Mouse (Mus musculus) neural tube, embryonic 12.5 days (tissue): ENCODE results near the gene Brinp3. TPM values are rescaled to one million over a fixed set of nuclear protein-coding genes. Genes with fewer than 3 reads are reported as not detected.

Source experiments
- ATAC-seq: fragments of 200-750 bp; cut with Nextera tagmentation; 2 replicates; pipeline ENCODE4 v1.8.0; 2017; ENCODE audit warnings: low read depth, mild to moderate bottlenecking, moderate TSS enrichment, moderate library complexity; ENCODE audit not compliant: low FRiP score
- H3K27ac ChIP-seq: fragments of 300-500 bp; sonication (generic); 2 replicates; pipeline ENCODE4 v1.5.1; 2016
- H3K27me3 ChIP-seq: fragments of 300-500 bp; sonication (generic); replicated peaks from 2 replicates; pipeline ENCODE4 v1.6.1; 2016; ENCODE audit warnings: mild to moderate bottlenecking
- H3K36me3 ChIP-seq: fragments of 300-500 bp; sonication (generic); 2 replicates; pipeline ENCODE4 v1.6.1; 2016; ENCODE audit warnings: mild to moderate bottlenecking
- H3K4me1 ChIP-seq: fragments of 300-500 bp; sonication (generic); 2 replicates; pipeline ENCODE4 v1.6.1; 2016
- H3K4me2 ChIP-seq: fragments of 300-500 bp; sonication (generic); replicated peaks from 2 replicates; pipeline ENCODE4 v1.6.1; 2016; ENCODE audit warnings: mild to moderate bottlenecking
- H3K4me3 ChIP-seq: fragments of 300-500 bp; sonication (generic); 2 replicates; pipeline ENCODE4 v1.5.1; 2016
- H3K9ac ChIP-seq: fragments of 300-500 bp; sonication (generic); 2 replicates; pipeline ENCODE4 v1.6.1; 2016; ENCODE audit warnings: mild to moderate bottlenecking
- H3K9me3 ChIP-seq: fragments of 300-500 bp; sonication (generic); 2 replicates; pipeline ENCODE4 v1.6.1; 2016; ENCODE audit warnings: mild to moderate bottlenecking
- WGBS: fragments of 180-500 bp; shearing (Covaris S2); methylation state at CpG from one replicate; pipeline ENCODE4 v1.1.7; 2016; 5-methylcytosine and 5-hydroxymethylcytosine counted together
- polyA plus RNA-seq: library from polyadenylated mRNA; unstranded; fragments of >200 nt; fragmentation: Nextera tagmentation; extraction: Ambion mirVana; gene quantifications from 2 replicates; pipeline ENCODE4 v1.2.1, GENCODE M21; 2016

The Brinp3 gene
- polyA plus RNA-seq, 1 experiment from 2014 or later = 4.5 TPM

DNA sequence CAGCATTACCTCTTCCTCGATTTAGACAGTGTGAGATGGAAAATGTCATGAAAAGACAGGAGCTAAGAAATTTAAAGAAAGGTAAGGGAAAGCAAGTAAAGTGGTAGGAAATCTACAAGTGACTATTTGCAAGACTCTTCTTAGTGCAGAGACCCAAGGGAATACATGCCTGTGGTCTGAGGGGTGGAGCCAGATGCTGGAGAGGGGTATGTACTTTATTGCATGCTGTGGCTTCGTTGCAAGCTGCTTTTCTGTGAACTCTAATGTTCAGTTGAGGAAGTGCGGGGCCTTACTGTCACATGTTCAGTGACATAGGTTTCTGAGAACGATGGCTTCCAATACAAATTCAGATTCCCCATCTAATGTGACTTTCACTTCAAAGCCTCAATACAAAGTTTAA lies 313.2 kb downstream of the Brinp3 start:
- ATAC-seq = no peak
- H3K27me3 ChIP-seq = no peaks in the 10 kb centered on the region
- H3K27ac ChIP-seq = no peak overlapping the region
- no peaks in the 10 kb centered on the region for H3K36me3 ChIP-seq
- H3K4me2 ChIP-seq = no peak overlapping the region
- H3K4me1 ChIP-seq = no peaks in the 10 kb centered on the region
- 80% methylated on average over 4 of the region's 4 CpGs for WGBS
- no peaks in the 10 kb centered on the region for H3K9me3 ChIP-seq
- H3K4me3 ChIP-seq = no peak overlapping the region
- no peak overlapping the region for H3K9ac ChIP-seq

DNA sequence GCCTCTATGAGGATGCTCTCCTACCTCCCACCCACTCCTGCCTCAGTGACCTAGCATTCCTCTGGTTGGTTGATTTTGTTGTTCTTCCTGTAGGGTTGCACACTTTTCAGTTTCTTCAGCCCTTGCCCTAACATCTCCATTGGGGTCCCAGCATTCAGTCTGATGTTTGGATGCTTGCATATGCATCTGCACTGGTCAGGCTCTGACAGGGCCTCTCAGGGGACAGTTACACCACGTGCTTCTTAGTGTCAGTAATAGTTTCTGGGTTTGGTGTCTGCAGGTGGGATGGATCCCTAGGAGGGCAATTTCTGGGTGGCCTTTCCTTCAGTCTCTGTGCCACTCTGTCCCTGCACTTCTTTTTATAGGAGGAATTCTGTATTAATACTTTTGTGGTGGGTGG lies 339.3 kb downstream of the Brinp3 start:
- Histone ChIP-seq H3K4me2 (no peak overlapping the region), H3K27ac (no peak overlapping the region), H3K4me1 (no peaks in the 10 kb centered on the region), H3K9me3 (no peaks in the 10 kb centered on the region), H3K4me3 (no peak overlapping the region), H3K36me3 (no peaks in the 10 kb centered on the region), H3K27me3 (no peaks in the 10 kb centered on the region), H3K9ac (no peak overlapping the region)
- 17% methylated on average over 1 of the region's 1 CpGs for WGBS
- ATAC-seq = no peak

DNA sequence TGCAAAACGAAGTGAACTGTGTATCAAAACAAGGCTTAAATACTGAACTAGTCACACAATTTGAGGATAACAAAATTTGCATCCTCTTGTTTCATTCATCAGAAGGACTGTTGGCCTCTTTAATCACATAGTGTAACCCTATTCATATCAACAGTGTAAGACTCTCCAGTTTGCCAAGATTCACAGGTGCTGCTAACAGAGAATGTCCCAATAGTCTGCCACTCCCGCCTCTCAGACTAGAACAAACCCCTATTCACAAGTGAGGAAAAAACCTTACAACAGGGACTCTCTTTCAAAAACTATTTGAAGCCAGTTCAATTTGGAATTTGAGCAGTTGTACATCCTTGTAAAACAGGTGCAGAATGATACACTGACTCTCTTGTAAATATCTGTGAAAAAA lies 349.5 kb downstream of the Brinp3 start:
- H3K4me1 ChIP-seq = no peaks in the 10 kb centered on the region
- H3K9ac ChIP-seq = no peak overlapping the region
- no peaks in the 10 kb centered on the region for H3K9me3 ChIP-seq
- no peak overlapping the region for H3K27ac ChIP-seq
- no peaks in the 10 kb centered on the region for H3K27me3 ChIP-seq
- H3K4me2 ChIP-seq = no peak overlapping the region
- no peaks in the 10 kb centered on the region for H3K36me3 ChIP-seq
- ATAC-seq = no peak
- no peak overlapping the region for H3K4me3 ChIP-seq
- 76% methylated on average over 2 of the region's 2 CpGs for WGBS

DNA sequence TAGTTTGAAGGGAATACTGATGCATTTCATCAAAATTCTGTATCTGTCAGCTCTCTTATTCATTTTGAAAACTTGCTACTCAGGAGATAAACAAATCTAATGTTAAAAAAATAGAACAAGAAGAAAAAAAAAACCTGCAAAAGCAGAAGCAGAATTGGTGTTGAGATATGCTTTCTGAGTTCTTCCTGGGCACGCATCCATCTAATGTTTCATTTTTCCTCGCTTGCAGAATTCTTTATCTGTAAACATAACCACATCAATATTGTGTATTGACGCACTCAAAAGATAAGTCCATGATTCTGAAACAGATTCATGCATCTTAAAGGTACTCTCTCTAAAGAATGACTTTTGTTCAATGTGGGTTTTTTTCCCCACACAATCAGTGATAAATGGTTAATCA lies 354.3 kb downstream of the Brinp3 start:
- Histone ChIP-seq H3K27ac (no peak overlapping the region), H3K9me3 (no peaks in the 10 kb centered on the region)
- WGBS = 89% methylated on average over 3 of the region's 3 CpGs

DNA sequence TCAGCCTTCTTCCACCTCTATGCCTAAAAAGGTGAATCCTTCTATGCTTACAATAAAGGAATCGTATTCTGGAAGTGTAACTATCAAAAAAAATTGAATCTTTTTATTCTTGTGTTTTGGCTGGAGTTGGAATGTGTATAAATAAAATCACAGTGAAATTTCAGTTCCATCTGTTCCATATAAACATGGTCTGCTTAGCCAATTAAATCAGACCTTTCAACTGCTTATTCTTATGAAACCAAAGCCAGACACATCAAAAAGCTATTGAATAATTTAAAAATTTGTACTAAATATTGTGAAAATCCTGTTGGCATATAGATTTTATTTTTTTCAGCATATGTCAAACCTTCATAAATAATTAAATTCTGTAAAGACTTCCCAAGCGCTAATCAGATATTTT lies 355.6 kb downstream of the Brinp3 start:
- H3K4me1 ChIP-seq = no peaks in the 10 kb centered on the region
- H3K4me3 ChIP-seq = no peak overlapping the region
- WGBS = 74% methylated on average over 2 of the region's 2 CpGs
- H3K27ac ChIP-seq = no peak overlapping the region
- no peaks in the 10 kb centered on the region for H3K9me3 ChIP-seq
- H3K9ac ChIP-seq = no peak overlapping the region
- no peaks in the 10 kb centered on the region for H3K36me3 ChIP-seq
- no peak overlapping the region for H3K4me2 ChIP-seq
- H3K27me3 ChIP-seq = no peaks in the 10 kb centered on the region
- ATAC-seq = no peak

More for the DNA sequence above, 354.3 kb downstream of the Brinp3 start:
- Histone ChIP-seq H3K4me1 (no peaks in the 10 kb centered on the region), H3K4me3 (no peak overlapping the region), H3K9ac (no peak overlapping the region), H3K36me3 (no peaks in the 10 kb centered on the region), H3K4me2 (no peak overlapping the region), H3K27me3 (no peaks in the 10 kb centered on the region)
- no peak for ATAC-seq

DNA sequence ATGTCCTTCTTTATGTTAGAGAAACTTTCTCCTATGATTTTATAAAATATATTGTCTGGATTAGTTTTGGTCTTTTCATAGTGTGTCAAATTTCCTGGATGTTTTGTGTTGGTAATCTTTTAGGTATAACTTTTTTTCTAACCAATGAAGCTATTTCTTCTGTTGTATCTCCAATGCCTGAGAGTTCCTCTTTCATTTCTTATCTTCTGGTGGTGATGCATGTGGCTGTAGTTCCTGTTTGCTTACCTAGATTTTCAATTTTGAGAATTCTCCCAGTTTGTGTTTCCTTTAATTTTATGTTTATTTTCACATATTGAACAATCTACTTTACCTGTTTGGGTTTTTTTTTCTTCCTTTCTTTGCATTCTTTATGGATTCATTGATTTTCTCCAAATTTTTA lies 404.1 kb downstream of the Brinp3 start:
- H3K4me2 ChIP-seq = no peak overlapping the region
- no peaks in the 10 kb centered on the region for H3K36me3 ChIP-seq
- H3K27me3 ChIP-seq = no peaks in the 10 kb centered on the region
- no peak overlapping the region for H3K27ac ChIP-seq
- no peaks in the 10 kb centered on the region for H3K4me1 ChIP-seq
- H3K9me3 ChIP-seq = no peaks in the 10 kb centered on the region
- no peak overlapping the region for H3K4me3 ChIP-seq
- H3K9ac ChIP-seq = no peak overlapping the region
- ATAC-seq = no peak

DNA sequence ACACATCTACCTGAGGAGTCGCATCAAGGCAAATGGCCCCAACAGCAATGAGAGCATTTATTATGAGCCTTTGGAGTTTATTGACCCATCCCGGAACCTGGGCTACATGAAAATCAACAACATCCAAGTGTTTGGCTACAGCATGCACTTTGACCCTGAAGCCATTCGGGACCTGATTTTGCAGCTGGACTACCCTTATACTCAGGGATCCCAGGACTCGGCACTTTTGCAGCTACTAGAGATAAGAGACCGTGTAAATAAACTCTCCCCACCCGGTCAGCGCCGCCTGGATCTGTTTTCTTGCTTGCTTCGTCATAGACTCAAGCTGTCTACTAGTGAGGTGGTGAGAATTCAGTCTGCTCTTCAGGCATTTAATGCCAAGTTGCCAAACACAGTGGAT lies 407.1 kb downstream of the Brinp3 start:
- Histone ChIP-seq H3K9ac (no peak overlapping the region), H3K9me3 (no peaks in the 10 kb centered on the region), H3K4me2 (no peak overlapping the region), H3K27ac (no peak overlapping the region), H3K4me1 (no peaks in the 10 kb centered on the region), H3K36me3 (no peaks in the 10 kb centered on the region), H3K27me3 (no peaks in the 10 kb centered on the region), H3K4me3 (no peak overlapping the region)
- no peak for ATAC-seq
- WGBS = 88% methylated on average over 9 of the region's 9 CpGs

DNA sequence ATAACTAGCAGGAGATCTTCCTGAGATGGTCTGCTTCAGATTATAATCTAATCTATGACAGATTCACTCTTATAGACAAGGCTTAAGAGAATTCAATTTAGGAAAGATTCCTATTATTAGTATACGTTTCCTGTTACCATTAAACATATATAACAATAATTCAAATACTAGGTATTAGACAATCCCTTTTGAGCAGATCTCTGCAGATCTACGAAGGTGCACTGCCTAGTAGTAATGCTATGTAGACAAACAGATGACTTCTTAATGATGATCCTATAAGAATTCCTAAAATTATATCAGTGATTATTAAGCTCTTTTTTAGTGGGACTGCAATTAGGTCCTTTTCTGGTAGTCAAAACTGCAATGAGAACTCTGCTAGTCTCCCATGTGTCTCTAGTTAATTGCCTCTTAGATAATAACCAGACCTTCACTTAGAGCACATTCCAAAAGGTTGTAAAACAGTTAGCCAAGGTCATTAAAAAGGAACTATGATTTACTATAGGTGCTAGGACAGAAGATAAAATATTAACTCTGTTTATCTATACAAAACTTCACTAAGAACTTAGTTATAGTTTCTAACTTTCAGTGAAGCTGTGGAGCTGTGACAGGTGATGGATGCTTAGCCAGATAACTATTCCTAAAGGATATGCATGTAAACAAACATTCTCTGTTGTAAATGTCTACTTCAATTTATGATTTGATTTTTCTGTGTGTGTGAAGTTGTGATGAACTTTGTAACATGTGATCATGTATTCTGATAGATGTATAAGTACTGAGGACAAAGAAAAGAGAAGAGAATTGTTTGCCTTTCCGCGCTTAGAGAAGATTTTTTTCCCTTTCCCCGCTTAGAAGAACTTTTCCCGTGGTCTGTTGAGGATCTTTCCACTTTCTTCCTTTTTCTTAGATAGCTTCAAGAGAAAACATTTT lies 445.2 kb downstream of the Brinp3 start:
- Histone ChIP-seq H3K27ac (no peak overlapping the region), H3K9me3 (no peaks in the 10 kb centered on the region), H3K4me2 (no peak overlapping the region), H3K4me3 (no peak overlapping the region), H3K27me3 (no peaks in the 10 kb centered on the region), H3K4me1 (no peaks in the 10 kb centered on the region), H3K36me3 (no peaks in the 10 kb centered on the region), H3K9ac (no peak overlapping the region)
- 89% methylated on average over 6 of the region's 6 CpGs for WGBS
- ATAC-seq = no peak
